Mouse (Mus musculus): ENCODE data around the gene Satb2. TPM values are rescaled to one million over a fixed set of nuclear protein-coding genes. Genes with fewer than 3 reads are reported as not detected.

Gene Satb2
- polyA plus RNA-seq, 1 experiment from 2014 or later = 2.6 TPM

- H3K27ac ChIP-seq = peak overlapping the region; percentile 91
- 1% methylated on average over 19 of the region's 23 CpGs for WGBS
- peak overlapping the region; percentile 97 for H3K4me2 ChIP-seq
- H3K4me3 ChIP-seq (replicated peaks) = peak overlapping the region; percentile 78
- H3K9me3 ChIP-seq = no peaks in the 10 kb centered on the region
- peaks cover 45% of the 10 kb centered on the region for H3K27me3 ChIP-seq
- H3K9ac ChIP-seq = peak overlapping the region; percentile 85
- ATAC-seq (ENCODE audit: low FRiP score) = no peak; the same call in 1 of the 2 replicates
- H3K36me3 ChIP-seq (replicated peaks) = no peaks in the 10 kb centered on the region
- H3K4me1 ChIP-seq = peaks cover 41% of the 10 kb centered on the region
Measured at GRCm38 (mm10) chr1:56971942-56972250, 6.6 kb downstream of the Satb2 start.

- H3K27me3 ChIP-seq = peaks cover 40% of the 10 kb centered on the region
- peak; percentile 16 for ATAC-seq (ENCODE audit: low FRiP score)
Measured at GRCm38 (mm10) chr1:56971441-56971861, 7.0 kb downstream of the Satb2 start.

GRCm38 (mm10) chr1:56970740-56971141 lies 7.7 kb downstream of the Satb2 start:
- H3K36me3 ChIP-seq (replicated peaks) = no peaks in the 10 kb centered on the region
- peak overlapping the region; percentile 85 for H3K9ac ChIP-seq
- no peaks in the 10 kb centered on the region for H3K9me3 ChIP-seq
- H3K27ac ChIP-seq = no peak overlapping the region
- no peak for ATAC-seq (ENCODE audit: low FRiP score)
- peak overlapping the region; percentile 78 for H3K4me3 ChIP-seq (replicated peaks)
- peak overlapping the region; percentile 97 for H3K4me2 ChIP-seq
- H3K4me1 ChIP-seq = peaks cover 34% of the 10 kb centered on the region
- H3K27me3 ChIP-seq = peaks cover 33% of the 10 kb centered on the region
- WGBS = under 1% methylated on average over 27 of the region's 27 CpGs

More at GRCm38 (mm10) chr1:56971441-56971861, 7.0 kb downstream of the Satb2 start:
- peak overlapping the region; percentile 85 for H3K9ac ChIP-seq
- peaks cover 38% of the 10 kb centered on the region for H3K4me1 ChIP-seq
- H3K27ac ChIP-seq = no peak overlapping the region
- H3K4me3 ChIP-seq (replicated peaks) = peak overlapping the region; percentile 78
- peak overlapping the region; percentile 97 for H3K4me2 ChIP-seq
- H3K9me3 ChIP-seq = no peaks in the 10 kb centered on the region
- H3K36me3 ChIP-seq (replicated peaks) = no peaks in the 10 kb centered on the region
- WGBS = under 1% methylated on average over 29 of the region's 29 CpGs

GRCm38 (mm10) chr1:56969364-56970360 lies 8.8 kb downstream of the Satb2 start:
- peak overlapping the region; percentile 78 for H3K4me3 ChIP-seq (replicated peaks)
- no peak overlapping the region for H3K27ac ChIP-seq
- peak overlapping the region; percentile 97 for H3K4me2 ChIP-seq
- WGBS = 2% methylated on average over 47 of the region's 47 CpGs
- peak overlapping the region; percentile 40 for H3K9ac ChIP-seq
- no peak for ATAC-seq (ENCODE audit: low FRiP score)
- peaks cover 26% of the 10 kb centered on the region for H3K27me3 ChIP-seq
- no peaks in the 10 kb centered on the region for H3K9me3 ChIP-seq
- peaks cover 31% of the 10 kb centered on the region for H3K4me1 ChIP-seq
- no peaks in the 10 kb centered on the region for H3K36me3 ChIP-seq (replicated peaks)

GRCm38 (mm10) chr1:56965879-56966579 lies 12.4 kb downstream of the Satb2 start:
- no peak overlapping the region for H3K4me2 ChIP-seq
- no peak overlapping the region for H3K27ac ChIP-seq
- H3K27me3 ChIP-seq = peaks cover 22% of the 10 kb centered on the region
- H3K4me1 ChIP-seq = peaks cover 20% of the 10 kb centered on the region
- H3K9ac ChIP-seq = no peak overlapping the region
- 52% methylated on average over 3 of the region's 3 CpGs for WGBS
- no peaks in the 10 kb centered on the region for H3K36me3 ChIP-seq (replicated peaks)
- no peak overlapping the region for H3K4me3 ChIP-seq (replicated peaks)
- ATAC-seq (ENCODE audit: low FRiP score) = no peak
- no peaks in the 10 kb centered on the region for H3K9me3 ChIP-seq

- 86% methylated on average over 7 of the region's 7 CpGs for WGBS
- H3K4me3 ChIP-seq (replicated peaks) = no peak overlapping the region
- no peak overlapping the region for H3K4me2 ChIP-seq
- H3K4me1 ChIP-seq = peaks cover 4% of the 10 kb centered on the region
- H3K9me3 ChIP-seq = no peaks in the 10 kb centered on the region
- no peak overlapping the region for H3K27ac ChIP-seq
- ATAC-seq (ENCODE audit: low FRiP score) = no peak
- H3K36me3 ChIP-seq (replicated peaks) = no peaks in the 10 kb centered on the region
- H3K27me3 ChIP-seq = peaks cover 7% of the 10 kb centered on the region
- H3K9ac ChIP-seq = no peak overlapping the region
Measured at GRCm38 (mm10) chr1:56964493-56964892, 14.0 kb downstream of the Satb2 start.

- no peaks in the 10 kb centered on the region; the same call in 1 of the 2 replicates for H3K4me1 ChIP-seq
- H3K9me3 ChIP-seq = no peaks in the 10 kb centered on the region
- no peak overlapping the region for H3K4me2 ChIP-seq
- H3K27me3 ChIP-seq = no peaks in the 10 kb centered on the region; the same call in 1 of the 2 replicates
- WGBS = 91% methylated on average over 4 of the region's 4 CpGs
- H3K4me3 ChIP-seq (replicated peaks) = no peak overlapping the region
- ATAC-seq (ENCODE audit: low FRiP score) = no peak
- no peak overlapping the region for H3K27ac ChIP-seq
- no peak overlapping the region for H3K9ac ChIP-seq
- no peaks in the 10 kb centered on the region for H3K36me3 ChIP-seq (replicated peaks)
Measured at GRCm38 (mm10) chr1:56963291-56963690, 15.2 kb downstream of the Satb2 start.

GRCm38 (mm10) chr1:56958996-56959395 lies 19.5 kb downstream of the Satb2 start:
- 94% methylated on average over 5 of the region's 5 CpGs for WGBS
- Histone ChIP-seq H3K27ac (no peak overlapping the region), H3K36me3 (replicated peaks) (no peaks in the 10 kb centered on the region), H3K4me3 (replicated peaks) (no peak overlapping the region), H3K4me1 (no peaks in the 10 kb centered on the region), H3K27me3 (no peaks in the 10 kb centered on the region), H3K9me3 (no peaks in the 10 kb centered on the region), H3K4me2 (no peak overlapping the region), H3K9ac (no peak overlapping the region)
- ATAC-seq (ENCODE audit: low FRiP score) = no peak

- H3K27ac ChIP-seq = no peak overlapping the region
- H3K27me3 ChIP-seq = no peaks in the 10 kb centered on the region
- H3K9ac ChIP-seq = no peak overlapping the region
- WGBS = 90% methylated on average over 7 of the region's 7 CpGs
- H3K4me1 ChIP-seq = no peaks in the 10 kb centered on the region
- no peaks in the 10 kb centered on the region for H3K36me3 ChIP-seq (replicated peaks)
- no peak for ATAC-seq (ENCODE audit: low FRiP score)
- H3K4me2 ChIP-seq = no peak overlapping the region
- no peaks in the 10 kb centered on the region for H3K9me3 ChIP-seq
- no peak overlapping the region for H3K4me3 ChIP-seq (replicated peaks)
Measured at GRCm38 (mm10) chr1:56957942-56958341, 20.5 kb downstream of the Satb2 start.

GRCm38 (mm10) chr1:56956811-56957210 lies 21.6 kb downstream of the Satb2 start:
- Histone ChIP-seq H3K9ac (no peak overlapping the region), H3K4me3 (replicated peaks) (no peak overlapping the region), H3K9me3 (no peaks in the 10 kb centered on the region), H3K36me3 (replicated peaks) (no peaks in the 10 kb centered on the region), H3K27ac (no peak overlapping the region), H3K27me3 (no peaks in the 10 kb centered on the region), H3K4me2 (no peak overlapping the region), H3K4me1 (no peaks in the 10 kb centered on the region)
- WGBS = 93% methylated on average over 2 of the region's 2 CpGs
- no peak for ATAC-seq (ENCODE audit: low FRiP score)

- no peak overlapping the region for H3K4me3 ChIP-seq (replicated peaks)
- no peaks in the 10 kb centered on the region for H3K36me3 ChIP-seq (replicated peaks)
- H3K4me1 ChIP-seq = no peaks in the 10 kb centered on the region
- H3K9ac ChIP-seq = no peak overlapping the region
- ATAC-seq (ENCODE audit: low FRiP score) = no peak
- no peaks in the 10 kb centered on the region for H3K27me3 ChIP-seq
- WGBS = 85% methylated on average over 12 of the region's 12 CpGs
- no peak overlapping the region for H3K27ac ChIP-seq
- no peaks in the 10 kb centered on the region for H3K9me3 ChIP-seq
- H3K4me2 ChIP-seq = no peak overlapping the region
Measured at GRCm38 (mm10) chr1:56955739-56956085, 22.7 kb downstream of the Satb2 start.

GRCm38 (mm10) chr1:56955055-56955738 lies 23.3 kb downstream of the Satb2 start:
- Histone ChIP-seq H3K36me3 (replicated peaks) (no peaks in the 10 kb centered on the region), H3K4me1 (no peaks in the 10 kb centered on the region), H3K27me3 (no peaks in the 10 kb centered on the region), H3K4me3 (replicated peaks) (no peak overlapping the region), H3K4me2 (no peak overlapping the region), H3K9me3 (no peaks in the 10 kb centered on the region), H3K27ac (no peak overlapping the region), H3K9ac (no peak overlapping the region)
- 72% methylated on average over 14 of the region's 14 CpGs for WGBS
- ATAC-seq (ENCODE audit: low FRiP score) = no peak

Measured in forebrain, embryonic 12.5 days (tissue).